Mouse (Mus musculus): Measurements from ENCODE around the gene Rptor.

Rptor gene

GRCm38 (mm10) chr11:119784672-119785341 lies 182.1 kb downstream of the Rptor start:
- no peak for DNase-seq (ENCODE audit: low read depth, low spot score)

- no peak for DNase-seq (ENCODE audit: low read depth, low spot score)
These were observed 183.1 kb downstream of the Rptor start for GRCm38 (mm10) chr11:119785661-119786384.

DNA sequence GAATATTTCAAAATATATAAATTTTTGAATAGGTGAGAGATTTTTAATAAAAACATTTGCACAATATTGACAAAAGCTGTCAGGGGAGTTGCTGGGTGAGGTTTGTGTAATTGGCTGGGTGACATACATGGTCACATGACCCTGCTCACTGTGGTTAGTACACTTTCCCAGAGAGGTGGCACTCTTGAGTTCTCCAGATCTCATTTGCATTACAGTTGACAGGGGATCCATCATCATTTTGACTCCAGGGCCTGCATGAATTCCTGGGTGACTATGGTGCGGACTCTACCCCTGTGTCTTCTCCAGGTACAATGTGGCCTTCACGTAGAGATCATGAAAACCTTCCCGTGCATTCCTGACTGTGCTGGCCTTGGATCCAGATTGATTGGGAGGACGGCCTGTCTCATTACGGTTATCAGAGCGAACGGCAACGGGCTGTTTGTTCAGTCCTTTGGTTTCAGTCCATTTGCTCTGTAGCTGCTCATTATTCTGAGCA lies 183.7 kb downstream of the Rptor start:
- DNase-seq (ENCODE audit: low read depth, low spot score): no peak

DNA sequence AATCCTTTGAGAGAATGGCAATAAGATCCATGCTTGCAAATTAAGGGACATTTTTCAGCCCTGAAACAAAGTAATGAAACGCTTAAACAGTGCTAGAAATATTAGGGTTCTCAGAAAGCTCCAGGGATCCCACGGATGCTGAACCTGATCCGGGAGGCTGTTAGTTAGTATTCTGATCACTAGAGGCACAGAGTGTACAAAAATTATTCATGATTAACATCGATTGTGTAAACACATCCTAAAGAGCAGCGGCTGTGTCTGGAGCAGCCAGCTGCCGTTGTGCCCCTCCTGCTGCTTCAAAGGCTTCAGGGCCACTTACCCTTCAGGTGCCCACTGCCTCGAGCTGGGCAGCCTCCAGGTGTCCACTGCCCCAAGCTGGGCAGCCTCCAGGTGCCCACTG lies 185.8 kb downstream of the Rptor start:
- no peak for DNase-seq (ENCODE audit: low read depth, low spot score)

GRCm38 (mm10) chr11:119788919-119789713 lies 186.4 kb downstream of the Rptor start:
- DNase-seq (ENCODE audit: low read depth, low spot score): no peak

DNA sequence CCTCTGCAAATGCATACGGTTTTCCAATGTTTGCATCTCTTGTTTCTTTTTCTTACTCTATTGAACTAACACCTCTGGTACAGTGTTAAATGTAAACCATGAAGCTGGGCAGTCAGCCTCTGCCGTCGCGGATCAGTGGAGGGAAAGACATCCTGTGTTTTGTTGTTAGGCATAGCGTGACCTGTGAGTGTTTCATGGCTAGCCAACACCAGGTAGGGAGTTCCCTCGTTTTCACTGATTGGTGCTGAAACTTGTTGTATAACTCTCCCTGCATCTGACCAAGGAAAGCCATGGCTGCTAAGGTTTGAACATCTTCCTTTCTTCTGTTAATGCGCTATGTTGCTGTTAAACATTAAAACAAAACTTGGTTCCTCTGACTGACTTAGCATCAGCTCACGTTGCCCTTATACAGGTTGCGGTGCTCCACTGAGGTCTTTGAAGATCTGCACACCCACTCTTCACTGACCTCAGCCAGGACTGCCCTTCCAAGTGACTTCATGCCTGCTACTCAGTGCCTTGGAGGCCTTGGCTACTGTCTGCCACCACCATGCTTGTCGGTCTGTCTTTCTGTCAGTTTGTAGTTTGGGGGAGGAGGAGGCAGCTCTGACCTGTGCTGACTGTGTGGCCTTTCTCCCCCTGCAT lies 189.3 kb downstream of the Rptor start:
- DNase-seq (ENCODE audit: low read depth, low spot score): no peak

DNA sequence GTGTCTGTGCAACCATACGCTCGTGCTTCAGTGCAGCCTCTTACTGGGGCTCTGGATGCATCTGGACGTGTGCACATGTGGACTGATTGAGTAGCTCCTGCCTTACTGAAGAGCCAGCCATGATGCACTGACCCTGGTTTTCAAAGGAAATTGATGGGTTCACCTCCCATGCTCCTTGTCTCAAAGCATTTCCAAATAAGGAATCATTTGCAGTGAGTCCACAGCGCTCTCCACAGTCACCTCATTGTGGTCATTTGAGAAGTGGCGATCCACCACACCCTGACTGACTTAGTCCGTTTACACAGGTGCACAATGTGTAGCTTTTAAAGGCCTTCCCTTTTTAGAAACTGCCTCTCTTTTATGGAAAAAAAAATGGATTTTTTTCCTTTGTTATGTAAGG lies 190.7 kb downstream of the Rptor start:
- DNase-seq (ENCODE audit: low read depth, low spot score): peak; percentile 10

DNA sequence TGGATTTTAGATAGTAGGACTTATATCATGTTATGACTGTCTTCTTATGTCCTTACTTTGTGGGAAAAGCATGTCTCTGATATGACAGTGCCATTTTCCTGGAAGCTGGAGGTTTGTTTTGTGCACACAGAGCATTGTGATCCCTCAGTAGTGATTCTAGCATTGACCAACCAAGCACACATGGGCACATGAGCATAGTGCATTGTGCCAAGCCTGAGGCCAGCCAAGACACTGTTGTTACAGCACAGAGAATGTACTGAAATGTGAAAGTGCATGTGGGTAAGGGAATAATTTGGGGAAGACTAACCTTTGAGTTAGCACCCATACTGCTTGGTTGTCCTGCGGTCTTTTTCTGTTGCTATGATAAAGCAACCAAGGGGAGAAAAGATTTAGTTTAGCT lies 191.3 kb downstream of the Rptor start:
- no peak for DNase-seq (ENCODE audit: low read depth, low spot score)

- no peak for DNase-seq (ENCODE audit: low read depth, low spot score)
These were observed 192.0 kb downstream of the Rptor start for GRCm38 (mm10) chr11:119794671-119795070.

DNA sequence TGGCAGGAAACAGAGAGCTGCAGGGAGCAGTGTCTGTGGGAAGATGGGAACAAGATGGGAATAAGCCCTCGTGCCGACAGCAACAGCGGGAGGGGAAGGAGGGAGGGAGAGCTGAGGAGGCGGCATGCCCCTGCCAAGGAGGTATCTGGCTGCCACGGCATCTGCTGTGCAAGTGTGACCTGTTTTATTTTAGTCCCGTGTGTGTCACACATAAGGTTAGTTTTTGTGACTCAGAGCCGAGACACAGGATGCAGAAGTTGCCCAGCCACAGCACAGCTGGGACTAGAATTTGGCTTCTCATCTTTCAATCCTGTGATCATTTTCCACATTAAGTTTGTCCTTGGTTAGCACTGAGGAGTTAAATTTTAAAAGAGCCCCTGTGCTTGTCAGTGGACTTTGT lies 193.7 kb downstream of the Rptor start:
- no peak for DNase-seq (ENCODE audit: low read depth, low spot score)

DNA sequence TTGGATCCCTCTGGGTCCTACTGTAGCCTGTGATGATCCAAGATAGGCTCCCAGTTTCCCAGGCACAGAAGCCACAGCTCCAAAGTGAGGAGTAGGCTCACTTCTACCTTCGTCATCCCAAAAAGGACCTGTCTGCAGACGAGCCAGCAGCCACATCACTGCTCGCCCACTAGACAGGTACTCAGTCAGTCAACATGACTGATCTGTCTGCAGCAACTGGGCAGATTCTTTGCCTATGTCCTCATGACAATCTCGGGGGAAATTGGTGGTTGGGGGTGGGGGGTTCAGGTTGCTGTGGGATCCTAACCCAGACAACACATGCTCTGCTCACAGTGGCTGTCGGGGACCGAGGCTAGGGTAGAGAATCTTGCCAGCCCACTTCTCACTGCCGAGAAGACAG lies 194.1 kb downstream of the Rptor start:
- no peak for DNase-seq (ENCODE audit: low read depth, low spot score)

DNA sequence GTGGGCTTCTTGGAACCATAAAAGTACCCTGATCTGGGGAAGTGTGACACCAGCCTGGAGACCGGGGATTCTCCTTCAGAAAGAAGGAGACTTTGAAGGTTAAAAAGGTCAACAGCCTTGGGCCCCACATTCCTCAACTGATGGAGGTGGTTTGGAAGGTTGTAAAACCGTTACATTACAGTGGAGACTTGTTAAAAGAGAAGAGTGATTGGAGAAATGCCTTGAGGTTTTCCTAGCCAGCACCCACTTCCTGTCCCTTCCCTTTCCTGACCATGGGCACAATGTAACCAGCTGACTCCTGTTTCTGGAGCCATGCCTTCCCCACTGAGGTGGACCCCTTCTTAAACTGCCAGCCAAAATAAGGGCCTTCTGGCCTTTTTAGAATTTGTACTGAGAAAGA lies 196.8 kb downstream of the Rptor start:
- DNase-seq (ENCODE audit: low read depth, low spot score): peak; percentile 25

DNA sequence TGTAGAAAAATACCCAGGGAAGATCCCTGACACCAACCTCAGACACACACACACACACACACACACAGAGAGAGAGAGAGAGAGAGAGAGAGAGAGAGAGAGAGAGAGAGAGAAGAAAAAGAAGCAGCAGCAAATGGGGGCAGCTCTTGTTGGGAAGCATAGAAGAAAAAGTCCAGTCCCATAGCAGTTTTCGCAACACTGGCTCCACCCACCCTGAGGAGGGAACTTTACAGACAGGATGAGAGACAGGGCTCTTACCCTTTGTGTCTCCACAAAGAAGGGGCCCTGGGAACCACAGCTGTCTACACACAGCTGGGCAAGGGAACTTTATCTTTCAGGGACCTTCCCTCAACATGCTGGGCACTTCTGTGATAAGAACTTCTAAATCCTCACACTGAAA lies 199.2 kb downstream of the Rptor start:
- DNase-seq (ENCODE audit: low read depth, low spot score): no peak

GRCm38 (mm10) chr11:119802947-119803346 lies 200.2 kb downstream of the Rptor start:
- no peak for DNase-seq (ENCODE audit: low read depth, low spot score)

DNA sequence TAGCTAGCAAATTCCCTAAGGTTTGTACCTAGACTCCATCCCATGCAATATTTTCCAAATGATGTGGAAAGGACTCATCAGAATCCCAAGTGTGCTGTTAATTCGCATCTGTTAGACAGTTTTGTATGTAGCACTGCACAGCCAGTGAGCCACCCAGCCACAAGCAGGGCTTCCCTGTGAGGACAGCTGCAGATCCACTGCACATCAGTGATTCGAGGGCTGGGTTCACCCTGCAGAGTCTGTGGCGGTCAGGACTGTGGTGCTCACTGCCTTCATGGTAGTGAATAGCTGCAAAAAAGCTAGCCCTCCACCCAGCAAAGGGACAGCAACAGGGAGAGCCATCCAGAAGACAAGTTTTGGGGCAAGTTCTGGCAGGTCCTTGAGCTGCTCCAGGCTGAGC lies 201.7 kb downstream of the Rptor start:
- DNase-seq (ENCODE audit: low read depth, low spot score): no peak

DNA sequence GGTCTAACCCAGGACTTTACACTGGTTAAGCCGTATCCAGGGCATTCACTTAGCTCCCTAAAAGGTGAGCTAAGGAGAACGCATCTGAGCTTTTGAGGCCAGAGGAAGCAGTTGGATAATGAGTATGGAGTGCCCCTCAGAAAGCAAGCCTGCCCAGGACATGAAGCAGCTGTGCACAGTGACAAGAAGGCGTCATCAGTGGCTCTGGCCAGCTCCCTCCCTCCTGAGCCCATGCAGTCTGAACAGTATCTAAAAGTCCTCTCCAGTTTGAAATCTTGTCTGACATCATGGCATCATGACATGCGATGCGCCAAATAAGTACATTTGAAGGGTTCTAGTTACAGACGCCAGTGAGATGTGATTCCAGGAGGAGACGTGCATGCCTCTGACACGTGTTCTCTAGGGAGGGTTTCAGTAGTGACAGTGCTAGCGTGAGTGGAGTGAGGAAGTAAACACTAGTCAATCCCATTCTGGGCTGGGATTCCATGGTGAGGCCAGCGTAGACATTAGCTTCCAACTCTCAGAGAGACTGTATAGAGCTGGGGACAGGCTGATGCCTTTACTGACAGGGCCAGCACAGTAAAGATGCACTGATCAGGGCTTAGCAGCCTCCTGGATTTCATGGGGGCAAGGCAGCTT lies 202.5 kb downstream of the Rptor start:
- DNase-seq (ENCODE audit: low read depth, low spot score): no peak

- DNase-seq (ENCODE audit: low read depth, low spot score): no peak
These were observed 203.8 kb downstream of the Rptor start for GRCm38 (mm10) chr11:119806539-119806938.

DNA sequence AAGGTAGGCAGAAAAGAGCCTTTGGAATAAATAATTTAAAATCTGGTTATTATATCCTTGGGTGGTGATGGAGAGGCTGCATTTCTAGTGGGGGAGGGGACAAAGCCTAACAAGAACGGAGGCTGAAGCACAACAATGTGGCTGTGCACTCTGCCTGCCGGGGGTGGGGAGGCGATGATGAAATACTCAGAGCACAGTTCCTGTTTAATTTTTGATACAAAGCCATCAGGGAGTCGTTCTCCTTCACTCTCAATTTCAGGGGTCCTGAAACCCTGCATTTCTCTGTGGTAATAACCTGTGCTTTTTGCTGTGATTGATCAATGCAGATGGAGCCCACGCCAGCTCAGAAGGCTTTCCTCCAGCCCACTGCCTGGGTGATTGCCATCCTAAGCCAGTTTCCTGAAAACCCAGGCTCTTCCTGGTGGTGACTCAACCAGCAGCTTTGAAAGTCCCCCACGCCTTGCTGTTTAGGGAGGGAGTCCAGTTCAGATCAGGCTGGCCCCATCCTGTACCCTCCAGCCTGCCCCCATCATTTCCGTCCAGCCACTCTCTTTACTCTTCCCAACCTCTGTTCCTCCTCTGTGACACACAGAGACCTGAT lies 204.8 kb downstream of the Rptor start:
- DNase-seq (ENCODE audit: low read depth, low spot score): no peak

GRCm38 (mm10) chr11:119808647-119809280 lies 206.1 kb downstream of the Rptor start:
- DNase-seq (ENCODE audit: low read depth, low spot score): no peak

DNA sequence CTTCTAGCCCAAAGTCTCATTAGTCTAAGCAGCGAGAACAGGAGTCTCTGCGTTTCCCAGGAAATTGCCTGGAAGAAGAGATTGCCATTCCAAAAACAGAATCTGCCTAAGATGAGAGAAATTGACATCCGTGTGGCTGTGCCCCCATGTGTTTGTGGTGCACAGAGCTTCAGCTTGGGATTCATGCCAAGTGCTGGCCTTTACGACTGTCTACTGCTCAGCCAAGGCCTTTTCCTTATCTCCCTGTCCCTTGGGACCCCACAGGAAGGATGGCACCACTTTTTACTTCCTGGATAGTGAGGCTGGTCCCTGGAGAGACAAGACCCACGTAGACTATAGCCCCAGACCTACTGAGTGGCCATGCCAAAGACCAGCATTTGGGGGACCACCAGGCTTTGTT lies 206.6 kb downstream of the Rptor start:
- DNase-seq (ENCODE audit: low read depth, low spot score): no peak

DNA sequence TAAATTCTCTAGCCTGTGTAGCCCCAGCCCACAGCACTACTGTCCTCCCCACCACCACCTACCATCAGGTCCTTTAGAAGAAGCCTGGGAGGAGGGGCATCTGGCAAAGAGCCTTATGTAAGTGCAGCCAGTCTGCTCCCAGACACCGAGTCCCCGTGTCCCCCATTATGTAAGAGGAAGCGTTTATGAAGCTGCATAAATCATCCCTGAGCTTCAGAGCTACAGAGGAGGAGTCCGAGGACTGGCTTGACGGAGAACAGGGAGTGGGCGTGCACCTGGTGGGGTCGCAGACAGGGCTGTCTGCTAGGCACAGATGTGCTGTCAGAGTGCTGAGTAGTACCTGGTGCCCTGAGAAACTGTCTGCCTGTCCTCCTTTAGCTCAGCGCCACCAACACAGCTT lies 208.3 kb downstream of the Rptor start:
- no peak for DNase-seq (ENCODE audit: low read depth, low spot score)
